Mouse (Mus musculus): ENCODE measurements at regions not wholly inside any gene's neighbourhood (a gene's known extent, or its start where the extent isn't known, plus 50 kb on each side); places are given as distances from the start of the nearest gene placed in this dataset.

- 65% methylated on average over 7 of the region's 7 CpGs for WGBS
- H3K27ac ChIP-seq (ENCODE audit: low read length) = no peak overlapping the region
These were observed 75.0 kb upstream of the Mast4 start for GRCm38 (mm10) chr13:103409286-103409685.

GRCm38 (mm10) chr13:103396526-103397020, 62.3 kb upstream of the Mast4 start:
- H3K27me3 ChIP-seq (replicated peaks; ENCODE audit: control insufficient read depth, insufficient read depth, low read length) = no peaks in the 10 kb centered on the region
- no peaks in the 10 kb centered on the region for H3K36me3 ChIP-seq (ENCODE audit: control insufficient read depth, insufficient read depth, low read length)
- H3K4me1 ChIP-seq (ENCODE audit: control insufficient read depth, insufficient read depth, low read length) = no peaks in the 10 kb centered on the region
- no peak overlapping the region for H3K4me3 ChIP-seq (ENCODE audit: low read length)
- no peak overlapping the region for H3K27ac ChIP-seq (ENCODE audit: low read length)
- no peak overlapping the region for H3K4me2 ChIP-seq (ENCODE audit: low read depth, low read length)
- no peak for ATAC-seq
- H3K9ac ChIP-seq (ENCODE audit: low read depth, low read length) = no peak overlapping the region
- 89% methylated on average over 2 of the region's 2 CpGs for WGBS
- no peaks in the 10 kb centered on the region for H3K9me3 ChIP-seq (ENCODE audit: control insufficient read depth, low read length)

More at GRCm38 (mm10) chr13:103409286-103409685, 75.0 kb upstream of the Mast4 start:
- no peak overlapping the region for H3K9ac ChIP-seq (ENCODE audit: low read depth, low read length)
- H3K9me3 ChIP-seq (ENCODE audit: control insufficient read depth, low read length) = no peaks in the 10 kb centered on the region
- H3K4me3 ChIP-seq (ENCODE audit: low read length) = no peak overlapping the region
- no peak for ATAC-seq
- no peaks in the 10 kb centered on the region for H3K27me3 ChIP-seq (replicated peaks; ENCODE audit: control insufficient read depth, insufficient read depth, low read length)
- H3K36me3 ChIP-seq (ENCODE audit: control insufficient read depth, insufficient read depth, low read length) = no peaks in the 10 kb centered on the region
- no peaks in the 10 kb centered on the region for H3K4me1 ChIP-seq (ENCODE audit: control insufficient read depth, insufficient read depth, low read length)
- no peak overlapping the region for H3K4me2 ChIP-seq (ENCODE audit: low read depth, low read length)

GRCm38 (mm10) chr13:103396099-103396498, 61.8 kb upstream of the Mast4 start:
- 66% methylated on average over 9 of the region's 9 CpGs for WGBS
- no peak for ATAC-seq
- Histone ChIP-seq H3K4me2 (ENCODE audit: low read depth, low read length) (no peak overlapping the region), H3K9ac (ENCODE audit: low read depth, low read length) (no peak overlapping the region), H3K4me3 (ENCODE audit: low read length) (no peak overlapping the region), H3K27ac (ENCODE audit: low read length) (no peak overlapping the region), H3K27me3 (replicated peaks; ENCODE audit: control insufficient read depth, insufficient read depth, low read length) (no peaks in the 10 kb centered on the region), H3K36me3 (ENCODE audit: control insufficient read depth, insufficient read depth, low read length) (no peaks in the 10 kb centered on the region), H3K9me3 (ENCODE audit: control insufficient read depth, low read length) (no peaks in the 10 kb centered on the region), H3K4me1 (ENCODE audit: control insufficient read depth, insufficient read depth, low read length) (no peaks in the 10 kb centered on the region)

- Histone ChIP-seq H3K4me2 (ENCODE audit: low read depth, low read length) (no peak overlapping the region), H3K27ac (ENCODE audit: low read length) (no peak overlapping the region), H3K27me3 (replicated peaks; ENCODE audit: control insufficient read depth, insufficient read depth, low read length) (no peaks in the 10 kb centered on the region)
These were observed 58.3 kb upstream of the Mast4 start for GRCm38 (mm10) chr13:103392581-103392980.

GRCm38 (mm10) chr13:103391396-103391795, 57.1 kb upstream of the Mast4 start:
- no peaks in the 10 kb centered on the region for H3K9me3 ChIP-seq (ENCODE audit: control insufficient read depth, low read length)
- H3K36me3 ChIP-seq (ENCODE audit: control insufficient read depth, insufficient read depth, low read length) = no peaks in the 10 kb centered on the region

More at GRCm38 (mm10) chr13:103392581-103392980, 58.3 kb upstream of the Mast4 start:
- no peak for ATAC-seq
- 56% methylated on average over 3 of the region's 3 CpGs for WGBS
- Histone ChIP-seq H3K4me3 (ENCODE audit: low read length) (no peak overlapping the region), H3K9ac (ENCODE audit: low read depth, low read length) (no peak overlapping the region), H3K9me3 (ENCODE audit: control insufficient read depth, low read length) (no peaks in the 10 kb centered on the region), H3K36me3 (ENCODE audit: control insufficient read depth, insufficient read depth, low read length) (no peaks in the 10 kb centered on the region), H3K4me1 (ENCODE audit: control insufficient read depth, insufficient read depth, low read length) (no peaks in the 10 kb centered on the region)

GRCm38 (mm10) chr13:103390991-103391390, 56.7 kb upstream of the Mast4 start:
- WGBS = 85% methylated on average over 3 of the region's 3 CpGs
- H3K4me3 ChIP-seq (ENCODE audit: low read length) = no peak overlapping the region
- no peaks in the 10 kb centered on the region for H3K27me3 ChIP-seq (replicated peaks; ENCODE audit: control insufficient read depth, insufficient read depth, low read length)
- no peaks in the 10 kb centered on the region for H3K36me3 ChIP-seq (ENCODE audit: control insufficient read depth, insufficient read depth, low read length)
- no peaks in the 10 kb centered on the region for H3K9me3 ChIP-seq (ENCODE audit: control insufficient read depth, low read length)
- ATAC-seq = no peak
- no peak overlapping the region for H3K27ac ChIP-seq (ENCODE audit: low read length)
- no peak overlapping the region for H3K4me2 ChIP-seq (ENCODE audit: low read depth, low read length)
- no peak overlapping the region for H3K9ac ChIP-seq (ENCODE audit: low read depth, low read length)
- H3K4me1 ChIP-seq (ENCODE audit: control insufficient read depth, insufficient read depth, low read length) = no peaks in the 10 kb centered on the region

More at GRCm38 (mm10) chr13:103391396-103391795, 57.1 kb upstream of the Mast4 start:
- no peak overlapping the region for H3K4me3 ChIP-seq (ENCODE audit: low read length)
- ATAC-seq = no peak
- H3K9ac ChIP-seq (ENCODE audit: low read depth, low read length) = no peak overlapping the region
- no peaks in the 10 kb centered on the region for H3K4me1 ChIP-seq (ENCODE audit: control insufficient read depth, insufficient read depth, low read length)
- no peaks in the 10 kb centered on the region for H3K27me3 ChIP-seq (replicated peaks; ENCODE audit: control insufficient read depth, insufficient read depth, low read length)
- no peak overlapping the region for H3K4me2 ChIP-seq (ENCODE audit: low read depth, low read length)
- H3K27ac ChIP-seq (ENCODE audit: low read length) = no peak overlapping the region
- 81% methylated on average over 4 of the region's 4 CpGs for WGBS

- H3K4me3 ChIP-seq (ENCODE audit: low read length) = no peak overlapping the region
- no peak for ATAC-seq
- no peaks in the 10 kb centered on the region for H3K4me1 ChIP-seq (ENCODE audit: control insufficient read depth, insufficient read depth, low read length)
- H3K36me3 ChIP-seq (ENCODE audit: control insufficient read depth, insufficient read depth, low read length) = no peaks in the 10 kb centered on the region
- WGBS = 87% methylated on average over 5 of the region's 5 CpGs
- H3K27me3 ChIP-seq (replicated peaks; ENCODE audit: control insufficient read depth, insufficient read depth, low read length) = no peaks in the 10 kb centered on the region
- H3K9me3 ChIP-seq (ENCODE audit: control insufficient read depth, low read length) = no peaks in the 10 kb centered on the region
- H3K9ac ChIP-seq (ENCODE audit: low read depth, low read length) = no peak overlapping the region
- no peak overlapping the region for H3K4me2 ChIP-seq (ENCODE audit: low read depth, low read length)
- H3K27ac ChIP-seq (ENCODE audit: low read length) = no peak overlapping the region
These were observed 52.7 kb upstream of the Mast4 start for GRCm38 (mm10) chr13:103386948-103387347.

Data from intestine, embryonic 16.5 days (tissue).